Mouse (Mus musculus) c-Kit-negative CD71-positive TER-119-positive erythroid progenitor cells, embryonic 14.5 days (primary cell): Measurements from ENCODE around the gene Fkbp10.
A peak's percentile ranks its signal among the peaks of the same experiment; 100 is the strongest.

Experiments used
- DNase-seq: peaks from one replicate; pipeline ENCODE4 v3.0.0-alpha.2; 2013; ENCODE audit warnings: low read depth, low spot score

Gene Fkbp10

DNA sequence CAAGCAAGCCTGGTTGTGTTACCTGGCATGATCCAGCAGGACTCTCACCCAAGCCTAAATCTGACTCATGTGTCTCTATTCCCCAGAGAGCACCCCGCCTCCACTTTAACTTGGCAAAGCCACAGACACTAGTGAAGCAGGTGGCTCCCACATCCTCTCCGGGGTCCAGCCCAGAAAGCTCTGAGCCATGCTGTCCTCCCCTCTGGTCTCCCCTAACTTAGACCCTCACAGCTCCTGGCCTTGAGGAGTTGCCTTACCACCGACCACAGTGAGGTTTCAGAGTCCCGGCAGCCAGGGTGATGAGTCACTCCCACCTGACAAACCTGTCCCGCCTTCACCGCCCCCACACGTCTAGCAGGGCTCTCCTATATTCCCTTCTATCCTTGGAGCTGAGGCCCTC lies 21.8 kb upstream of the Fkbp10 start:
- no peak for DNase-seq

DNA sequence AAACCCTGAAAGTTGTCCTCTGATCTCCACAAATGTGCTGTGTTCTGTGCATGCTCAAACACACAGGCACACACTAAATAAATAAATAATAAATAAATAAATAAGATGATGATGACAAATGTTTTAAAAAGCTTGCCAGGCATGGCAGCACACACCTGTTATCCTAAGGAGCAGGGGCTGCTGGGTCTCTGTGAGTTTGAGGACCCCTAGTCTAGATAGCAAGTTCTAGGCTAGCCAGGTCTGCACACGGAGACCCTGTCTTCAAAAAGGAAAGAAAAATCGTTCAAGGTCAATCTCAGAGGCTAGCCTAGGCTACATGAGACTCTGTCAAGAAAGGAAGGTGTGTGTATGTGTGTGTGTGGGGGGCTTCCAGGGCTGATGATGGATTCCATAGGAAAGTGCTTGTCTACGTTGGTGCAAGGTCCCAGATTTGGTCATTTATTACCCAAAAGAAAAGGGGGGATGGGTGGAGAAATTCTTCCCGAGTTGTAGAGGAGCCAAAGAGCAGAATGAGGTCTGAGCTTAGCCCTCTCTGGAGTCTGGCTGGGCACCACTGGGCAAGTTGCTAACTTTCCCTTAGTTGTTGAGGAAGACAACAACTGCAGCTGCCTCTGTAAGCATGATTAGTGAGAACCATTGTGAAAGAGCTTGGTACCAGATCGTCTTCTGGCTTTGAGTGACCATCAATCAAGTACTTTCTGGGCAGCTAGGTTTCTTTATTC lies 21.0 kb upstream of the Fkbp10 start:
- DNase-seq: no peak

DNA sequence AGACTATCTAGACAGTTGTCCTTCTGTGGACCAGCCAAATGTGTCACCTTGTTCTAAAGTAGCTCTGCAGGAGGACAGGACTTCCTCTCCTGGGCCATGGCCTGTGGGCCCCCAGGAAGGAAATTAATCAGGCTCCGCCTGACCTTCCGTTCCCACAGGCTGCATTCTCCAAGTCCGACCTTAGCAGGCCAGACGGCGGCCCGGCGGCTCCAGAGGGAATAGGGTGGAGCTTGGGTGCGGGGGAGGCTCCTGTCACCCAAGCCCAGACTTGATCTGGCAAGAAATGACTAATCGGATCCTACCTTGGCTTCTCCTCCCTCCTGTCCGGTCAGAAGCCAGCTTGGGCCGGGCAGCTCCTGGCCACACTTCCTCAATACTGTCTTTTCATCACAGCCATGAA lies 20.3 kb upstream of the Fkbp10 start:
- DNase-seq: no peak

DNA sequence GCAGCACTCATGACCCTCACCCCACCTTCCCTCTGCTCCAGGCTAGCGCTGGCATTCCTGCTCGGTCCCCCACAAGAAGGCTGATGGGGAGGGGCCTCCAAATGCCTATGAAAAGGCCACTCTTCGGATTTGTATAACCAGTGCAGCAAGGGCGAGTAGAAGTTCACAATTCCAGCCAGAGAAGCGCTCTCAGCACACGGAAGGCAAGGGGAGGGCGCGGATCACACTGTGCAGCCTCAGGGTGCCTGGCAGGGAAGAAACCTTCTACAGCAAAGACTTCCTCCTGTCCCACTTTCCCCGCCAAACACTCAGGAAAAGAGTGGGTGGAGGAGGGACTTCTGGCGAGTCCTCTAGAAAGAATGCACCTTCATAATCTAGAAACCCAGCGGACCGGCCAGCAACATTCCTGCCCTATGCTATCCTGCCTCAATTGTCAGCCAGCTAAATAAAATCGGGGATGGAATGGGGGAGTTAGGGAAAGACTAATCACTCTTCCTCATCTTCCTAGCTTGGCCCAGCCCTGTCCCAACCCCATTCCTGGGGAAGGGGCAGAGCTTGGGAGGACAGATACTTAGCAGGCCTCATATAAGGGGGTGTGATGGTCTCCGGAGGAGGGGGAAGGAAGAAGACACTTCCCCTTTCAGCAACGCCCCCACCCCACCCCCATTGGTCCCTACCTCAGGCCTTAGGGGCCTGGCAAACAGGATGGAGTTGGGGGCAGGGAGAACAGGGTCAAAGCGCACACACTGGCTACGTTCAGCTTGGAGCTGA lies 19.5 kb upstream of the Fkbp10 start:
- no peak for DNase-seq

DNA sequence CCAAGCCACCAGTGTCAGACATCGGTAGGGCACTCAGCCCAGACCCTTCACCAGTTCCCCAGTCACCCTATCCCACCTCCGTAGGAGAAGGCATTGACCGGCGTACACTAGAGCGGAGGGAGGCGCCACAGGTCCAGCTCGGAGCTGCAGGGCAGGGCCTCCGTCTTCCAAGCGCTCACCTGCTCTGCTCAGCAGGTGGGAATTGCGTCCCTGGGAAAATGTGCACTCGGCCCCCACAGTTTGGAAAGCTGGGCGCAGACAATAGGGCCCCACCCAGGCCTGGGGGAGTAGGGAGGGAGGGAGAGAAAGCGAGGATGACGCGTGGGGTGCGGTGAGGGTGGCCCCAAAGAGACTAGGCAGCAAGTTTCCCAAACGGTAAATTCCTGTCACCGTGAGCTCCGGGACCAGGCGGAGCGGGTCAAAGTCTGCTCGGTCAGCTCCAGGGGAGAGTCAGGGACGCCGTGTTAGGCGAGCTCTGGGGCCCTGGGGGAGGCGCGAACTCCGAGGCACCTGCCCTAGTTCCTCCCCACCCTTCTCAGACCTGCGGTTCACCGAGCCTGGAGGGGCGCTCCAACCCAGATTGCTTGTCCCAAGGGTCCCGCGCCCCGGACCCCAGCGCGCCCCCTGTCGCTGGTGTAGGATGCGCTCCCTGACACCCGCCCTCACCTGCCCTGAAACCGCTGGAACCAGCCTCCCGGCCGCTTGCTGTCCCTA lies 18.5 kb upstream of the Fkbp10 start:
- no peak for DNase-seq

DNA sequence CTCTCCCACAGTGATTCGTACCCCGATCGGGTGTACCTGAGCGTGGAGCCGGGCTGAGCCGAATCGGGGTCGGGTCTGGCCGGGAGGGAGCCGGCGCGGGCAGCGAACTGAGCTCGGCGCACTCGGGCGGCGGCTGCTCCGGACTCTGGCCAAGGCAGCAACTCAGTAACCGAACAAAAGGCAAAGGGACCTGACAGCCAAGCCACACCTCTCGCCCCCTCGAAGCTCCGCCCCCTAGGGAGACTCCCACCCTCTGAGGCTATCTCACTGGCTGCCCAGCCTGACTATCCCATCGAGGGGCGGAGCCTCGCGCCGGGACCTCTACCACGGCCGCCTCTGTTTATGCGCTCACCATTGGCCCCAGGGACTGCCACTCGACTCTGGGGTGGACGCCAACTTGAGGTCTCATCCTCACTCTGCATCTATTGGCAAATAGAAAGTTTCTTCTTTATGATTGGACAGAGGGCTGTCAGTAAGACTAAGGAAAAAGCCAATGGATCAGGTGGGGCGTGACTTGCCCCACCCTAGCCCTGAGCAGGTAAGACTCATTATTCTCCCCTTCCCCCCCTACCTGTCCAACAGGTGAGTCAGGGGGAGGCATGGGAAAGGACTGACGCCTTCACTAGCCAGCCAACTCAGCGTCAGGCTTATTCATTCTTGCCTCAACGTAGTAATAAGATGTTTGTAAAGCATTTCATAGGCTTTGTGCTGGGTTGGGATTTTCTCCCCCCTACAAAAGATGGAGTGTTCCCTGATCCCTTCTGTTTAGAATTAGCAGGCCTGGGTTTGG lies 17.7 kb upstream of the Fkbp10 start, which contains the start of gene Jup:
Gene Jup, minus strand, starts transcription at position 164 of the 790 bp plus-strand sequence.
- DNase-seq: peak; percentile 8

DNA sequence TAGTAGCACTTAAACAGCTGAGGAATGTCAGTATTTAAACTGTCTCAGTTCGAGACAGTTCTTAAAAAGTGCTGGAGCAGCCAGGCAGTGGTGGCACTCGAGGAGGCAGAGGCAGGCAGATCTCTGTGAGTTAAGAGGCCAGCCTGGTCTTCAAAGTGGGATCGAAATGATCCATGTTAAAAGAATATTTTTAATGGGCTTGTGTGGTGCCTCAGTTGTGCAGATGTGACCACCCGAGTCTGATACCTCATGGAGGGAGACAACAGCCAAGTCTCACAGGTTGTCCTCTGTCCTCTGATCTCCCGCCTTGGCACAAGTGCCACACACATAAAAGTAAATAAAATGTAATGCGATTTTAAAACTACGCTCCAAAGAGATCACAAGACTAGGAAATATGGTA lies 17.0 kb upstream of the Fkbp10 start:
- no peak for DNase-seq

DNA sequence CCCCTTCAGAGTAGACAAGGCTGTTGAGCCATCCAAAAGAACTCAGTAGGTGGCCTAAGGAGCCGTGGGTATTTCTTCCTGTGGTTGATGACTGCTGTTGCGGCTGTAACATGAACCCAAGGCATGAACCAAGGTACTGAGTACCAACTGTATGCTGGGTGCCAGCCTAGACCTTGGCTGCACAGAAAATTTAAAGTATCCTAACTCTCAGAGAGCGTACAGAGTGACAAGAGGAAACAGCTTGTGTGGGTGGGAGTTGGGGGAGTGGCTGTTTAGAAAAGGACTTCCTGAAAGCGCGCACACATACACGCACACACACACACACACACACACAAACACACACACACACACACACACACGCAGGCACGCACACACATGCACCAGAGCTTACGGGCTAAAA lies 16.2 kb upstream of the Fkbp10 start:
- DNase-seq: no peak

DNA sequence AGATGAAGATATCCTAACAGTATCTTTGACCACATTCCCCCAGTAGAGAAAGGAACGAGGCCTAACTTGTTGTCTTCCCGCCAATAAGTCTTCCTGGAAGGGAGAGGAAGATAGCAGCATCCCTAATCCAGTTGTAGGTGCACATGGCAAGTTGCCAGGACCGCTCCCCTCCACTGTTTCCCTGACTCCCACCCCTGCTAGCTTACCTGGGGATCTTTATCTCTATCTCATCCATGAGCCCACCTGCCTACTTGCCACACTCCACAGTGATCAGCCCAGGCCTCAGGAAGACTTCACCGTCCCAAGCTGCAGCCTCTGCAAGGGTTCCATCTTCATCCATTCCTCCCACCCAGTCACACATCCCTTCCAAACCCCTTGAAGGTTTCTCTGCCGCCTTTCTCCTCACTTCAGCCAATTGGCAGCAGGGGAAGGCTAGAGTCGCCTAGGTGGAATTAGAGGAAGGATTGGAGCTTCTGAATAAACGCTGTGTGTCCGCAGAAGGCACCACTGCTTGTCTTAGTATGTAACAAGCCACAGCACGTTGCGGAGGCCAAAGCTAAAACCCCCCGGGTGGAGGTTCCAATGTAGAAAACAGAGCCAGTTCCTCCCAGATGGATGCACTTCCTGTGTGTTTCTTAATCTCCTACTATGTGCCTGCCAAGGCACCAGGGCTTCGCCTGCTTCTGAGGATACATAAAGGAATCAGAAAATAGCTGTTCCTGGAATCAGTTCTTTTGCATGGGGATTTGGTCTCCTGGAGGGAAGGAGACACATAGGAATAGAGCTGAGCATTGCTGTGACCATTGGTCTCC lies 15.6 kb upstream of the Fkbp10 start:
- DNase-seq: no peak

DNA sequence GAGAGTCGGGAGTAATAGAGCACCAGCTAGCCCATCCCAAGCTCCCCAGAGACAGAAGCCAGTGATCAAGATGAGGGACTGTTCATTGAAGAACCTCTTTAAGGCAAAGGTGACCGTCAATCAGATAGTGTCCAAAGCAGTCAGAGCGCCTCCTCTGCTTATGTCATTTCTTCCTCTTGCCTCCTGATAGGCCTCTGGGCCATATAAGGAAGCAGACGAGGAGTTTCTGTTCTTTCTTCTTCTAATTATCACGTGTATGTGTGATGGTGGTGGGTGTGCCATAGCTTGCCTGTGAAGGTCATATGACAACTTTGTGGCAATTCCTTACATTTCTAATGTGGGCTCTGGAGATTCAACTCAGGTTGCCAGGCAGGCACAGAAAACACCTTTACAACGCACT lies 14.7 kb upstream of the Fkbp10 start:
- no peak for DNase-seq

DNA sequence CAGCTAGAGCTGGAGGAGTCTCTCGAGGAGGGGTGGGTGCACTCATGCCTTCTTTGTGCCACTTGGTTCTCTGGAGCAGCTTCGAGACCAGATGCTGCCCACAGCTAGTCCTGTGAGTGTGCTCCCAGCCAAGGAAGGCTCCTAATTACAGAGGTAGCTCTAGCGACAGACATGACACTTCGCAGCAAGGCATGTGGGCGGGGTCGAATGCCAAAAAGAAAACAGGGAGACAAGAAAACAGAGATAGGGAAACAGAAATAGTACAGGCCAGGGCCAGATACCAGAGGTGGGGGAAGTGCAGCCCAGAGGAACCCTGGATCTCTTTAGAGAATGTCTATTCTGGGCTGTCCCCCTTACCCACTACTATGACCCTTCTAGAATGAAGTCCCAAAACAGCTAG lies 13.3 kb upstream of the Fkbp10 start:
- DNase-seq: no peak

DNA sequence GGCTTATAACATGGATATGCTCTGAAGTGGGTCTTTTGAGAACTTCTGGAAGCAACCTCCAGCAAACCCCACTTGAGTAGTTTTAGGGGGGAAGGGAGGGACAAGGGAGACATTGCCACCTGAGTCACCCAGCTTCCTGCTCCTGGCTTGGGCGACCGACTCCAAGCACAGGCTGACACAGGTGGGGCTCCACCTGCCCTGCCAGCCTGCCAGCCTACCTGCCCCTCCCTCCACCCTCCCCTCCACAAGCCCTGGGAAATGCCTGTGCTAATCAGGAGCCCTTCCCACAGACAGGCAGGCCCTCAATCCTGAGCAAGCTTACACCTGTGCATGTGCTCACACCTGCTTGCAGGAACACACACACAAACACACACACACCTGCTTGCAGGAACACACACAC lies 12.8 kb upstream of the Fkbp10 start:
- no peak for DNase-seq

DNA sequence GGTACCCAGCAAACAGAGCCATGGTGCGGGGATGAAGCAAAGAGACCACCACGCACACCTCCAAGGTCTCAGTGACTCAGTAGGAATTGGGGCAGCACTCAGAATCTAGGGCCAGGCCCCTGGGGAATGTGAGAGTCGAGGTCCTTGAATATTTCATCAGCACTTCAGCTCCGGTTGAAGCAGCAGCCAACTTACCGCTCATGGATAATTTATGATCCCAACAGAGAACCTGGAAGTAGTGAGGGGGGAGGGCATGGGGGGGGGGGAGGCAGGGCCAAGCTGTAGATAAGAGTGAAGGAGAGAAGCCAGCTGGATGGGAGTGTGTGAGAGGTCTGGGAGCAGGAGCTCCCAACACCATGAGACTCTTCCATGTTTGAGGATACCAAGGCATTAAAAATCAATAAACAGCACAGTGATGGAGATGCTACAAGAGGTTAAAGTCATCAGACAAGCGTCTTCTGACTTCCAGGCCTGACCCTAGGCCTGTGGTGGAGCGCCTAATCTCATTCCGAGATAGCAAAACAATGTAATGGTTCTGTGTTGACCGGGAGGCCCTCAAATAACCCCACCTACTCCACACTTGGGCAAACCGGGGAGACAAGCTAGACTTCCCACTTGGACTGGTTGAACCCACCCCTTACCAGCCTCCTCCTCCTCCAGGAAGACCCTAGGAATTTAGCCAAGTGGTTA lies 11.9 kb upstream of the Fkbp10 start:
- no peak for DNase-seq

DNA sequence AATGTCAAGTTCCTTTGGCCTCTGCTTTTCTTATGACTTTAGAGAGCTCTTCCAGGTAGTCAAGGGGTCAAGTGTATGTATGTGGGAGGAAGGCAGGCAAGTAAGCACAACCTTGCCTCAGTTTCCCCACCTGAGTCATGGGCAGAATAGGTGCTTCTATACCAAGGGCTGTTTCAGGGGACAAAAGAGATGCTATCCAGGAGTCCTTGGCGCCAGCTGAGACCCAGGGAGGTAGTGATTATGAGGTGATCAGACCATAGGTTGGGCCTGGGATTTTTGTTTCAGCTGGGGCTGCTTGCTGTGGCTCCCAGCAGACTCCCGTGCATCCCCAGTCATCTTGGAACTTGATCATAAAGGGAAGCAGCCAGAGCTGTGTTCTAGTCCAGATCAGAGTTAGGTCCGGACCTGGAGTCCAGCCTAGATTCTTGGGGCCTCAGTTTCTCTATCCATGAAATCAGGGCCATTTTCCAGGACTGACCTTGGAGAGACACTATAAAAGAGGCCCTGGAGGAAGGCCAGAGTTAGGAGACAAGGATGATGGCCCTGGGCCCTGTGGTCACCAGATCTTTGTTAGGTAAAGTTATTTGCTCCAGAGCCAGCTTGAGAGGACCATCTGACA lies 10.9 kb upstream of the Fkbp10 start:
- no peak for DNase-seq

DNA sequence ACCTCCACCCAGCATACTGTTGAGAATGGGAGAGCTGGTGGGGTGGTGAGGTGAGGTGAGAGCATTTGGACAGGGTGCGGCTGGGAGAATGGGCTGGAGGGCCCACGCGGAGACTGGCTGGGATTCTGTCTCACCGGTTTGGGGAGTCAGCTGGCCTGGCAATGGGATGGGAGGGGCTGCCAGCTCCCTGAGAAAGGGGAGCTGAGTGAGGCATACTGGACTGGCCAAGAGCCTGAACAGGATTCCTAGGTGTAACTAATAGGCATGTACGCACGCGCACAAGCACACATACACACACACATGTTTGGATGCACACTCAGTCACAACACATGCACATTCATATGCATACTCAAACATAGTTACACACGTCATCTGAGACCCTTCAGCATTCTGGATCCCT lies 9.2 kb upstream of the Fkbp10 start:
- no peak for DNase-seq

DNA sequence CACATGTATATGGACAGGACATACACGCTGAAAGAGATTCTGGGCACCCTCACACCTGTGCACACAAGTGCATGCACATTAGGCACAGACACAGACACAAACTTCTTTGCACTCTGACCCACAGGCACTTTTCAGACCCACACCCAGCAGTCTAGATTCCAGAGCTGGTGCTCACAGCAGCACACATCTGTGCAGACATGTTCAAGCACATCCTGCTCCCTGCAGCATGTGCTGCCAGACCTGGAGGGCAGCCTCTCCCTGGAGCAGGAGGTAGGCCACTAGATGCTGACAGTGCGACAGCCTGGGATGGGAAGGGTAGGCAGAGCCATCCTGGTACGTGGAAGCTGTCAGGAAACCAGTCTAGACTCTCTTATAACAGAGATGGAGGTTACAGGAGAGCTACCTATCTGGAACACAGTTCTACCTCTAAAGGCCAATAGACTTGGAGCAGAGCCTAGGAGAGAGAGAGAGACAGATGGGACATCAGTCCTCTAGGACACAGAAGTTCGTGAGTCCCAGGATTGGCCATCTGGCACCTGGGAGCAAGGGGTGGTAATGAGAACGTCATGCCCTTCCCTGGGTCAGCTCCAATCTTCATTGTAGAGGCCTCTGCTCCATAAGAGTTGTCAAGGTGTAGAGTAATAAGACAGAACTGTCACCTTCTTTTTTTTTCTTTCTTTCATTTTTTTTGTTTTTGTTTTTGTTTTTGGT lies 8.3 kb upstream of the Fkbp10 start:
- DNase-seq: no peak

DNA sequence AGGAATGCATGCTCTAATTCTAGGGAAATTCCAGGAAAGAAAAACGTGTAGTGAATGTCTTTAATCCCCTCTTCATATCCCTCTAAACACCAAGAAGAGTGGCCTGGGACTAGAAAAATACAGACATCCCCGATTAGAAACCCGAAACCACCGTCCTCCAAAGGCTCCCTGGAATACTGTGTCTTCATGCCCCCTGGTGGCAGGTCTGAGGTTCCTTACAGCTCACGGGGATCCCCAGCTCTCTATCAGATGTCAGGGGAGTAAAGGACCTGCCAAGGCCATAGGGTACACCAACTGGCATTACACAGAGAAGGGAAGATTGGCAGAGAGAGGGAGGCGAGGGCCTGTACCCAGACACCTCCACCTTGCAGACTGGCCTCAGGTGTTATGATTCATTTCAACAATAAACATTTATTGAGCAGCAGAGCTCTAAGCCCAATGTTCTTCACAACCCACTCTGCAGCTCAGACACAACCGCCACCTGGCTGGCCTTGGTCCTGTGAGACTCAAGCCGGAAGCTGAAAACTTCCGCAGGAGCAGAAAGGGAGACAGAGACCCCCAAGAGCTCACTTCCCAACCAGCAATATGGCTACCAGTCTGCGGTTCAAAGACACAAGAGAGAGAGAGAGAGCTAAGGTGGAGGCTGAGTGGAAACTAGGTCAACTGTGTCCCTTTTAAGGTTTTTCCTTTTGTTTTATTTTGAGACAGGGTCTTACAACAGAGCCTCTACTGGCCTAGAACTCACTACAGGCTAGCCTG lies 7.2 kb upstream of the Fkbp10 start:
- DNase-seq: no peak

DNA sequence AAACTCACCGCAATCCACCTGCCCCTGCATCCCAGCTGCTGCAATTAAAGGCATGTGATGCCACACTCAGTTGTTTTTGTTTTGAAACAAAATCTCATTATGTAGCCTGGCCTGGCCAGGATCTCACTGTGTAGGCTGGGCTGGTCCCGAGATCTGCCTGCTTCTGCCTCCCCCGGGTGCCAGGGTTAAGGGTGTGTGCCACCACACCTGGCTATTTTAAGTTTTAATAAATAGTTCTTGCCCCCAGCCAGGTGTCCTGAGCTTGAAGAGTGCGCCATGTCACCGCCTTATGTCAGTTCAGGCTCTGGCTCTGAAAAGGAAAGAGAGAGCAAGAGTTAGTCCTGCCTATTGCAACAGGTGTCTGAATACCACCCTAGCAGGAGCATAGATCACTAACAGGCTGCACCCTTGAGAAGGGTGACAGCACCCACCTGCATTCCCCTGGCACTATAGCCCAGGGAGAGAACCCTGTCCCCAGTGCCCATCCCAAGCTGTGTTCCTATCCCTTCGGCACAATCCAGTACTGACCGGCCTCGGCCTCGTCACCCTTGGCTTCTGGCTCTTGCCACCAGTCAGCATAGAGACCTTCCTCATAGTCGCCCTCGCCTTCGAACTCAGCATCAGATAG lies 6.5 kb upstream of the Fkbp10 start:
- DNase-seq: no peak
